Mouse (Mus musculus) neural tube, embryonic 11.5 days (tissue): Measurements from ENCODE around the gene Gnas. TPM values are rescaled to one million over a fixed set of nuclear protein-coding genes. Genes with fewer than 3 reads are reported as not detected.

Source experiments
- ATAC-seq: fragments of 200-750 bp; cut with Nextera tagmentation; 2 replicates; pipeline ENCODE4 v1.8.0; 2017; ENCODE audit warnings: moderate number of reproducible peaks, mild to moderate bottlenecking, moderate TSS enrichment, moderate library complexity; ENCODE audit not compliant: insufficient read depth, low FRiP score, low TSS enrichment
- DNase-seq: peaks from one replicate; pipeline ENCODE4 v3.0.0-alpha.2; 2015; ENCODE audit warnings: low spot score
- H3K27ac ChIP-seq: fragments of 300-500 bp; sonication (generic); 2 replicates; pipeline ENCODE4 v1.5.1; 2014; ENCODE audit warnings: low read depth, mild to moderate bottlenecking, low read length
- H3K27me3 ChIP-seq: fragments of 300-500 bp; sonication (generic); 2 replicates; pipeline ENCODE4 v1.6.1; 2014; ENCODE audit warnings: mild to moderate bottlenecking, low read length, mixed read lengths; ENCODE audit not compliant: control insufficient read depth, insufficient read depth
- H3K36me3 ChIP-seq: fragments of 300-500 bp; sonication (generic); 2 replicates; pipeline ENCODE4 v1.6.1; 2014; ENCODE audit warnings: mild to moderate bottlenecking, low read length, moderate library complexity, mixed read lengths; ENCODE audit not compliant: control insufficient read depth, insufficient read depth
- H3K4me1 ChIP-seq: fragments of 300-500 bp; sonication (generic); 2 replicates; pipeline ENCODE4 v1.6.1; 2014; ENCODE audit warnings: low read length, mixed read lengths; ENCODE audit not compliant: control insufficient read depth, insufficient read depth
- H3K4me2 ChIP-seq: fragments of 300-500 bp; sonication (generic); 2 replicates; pipeline ENCODE4 v1.6.1; 2014; ENCODE audit warnings: low read depth, mild to moderate bottlenecking, moderate library complexity
- H3K4me3 ChIP-seq: fragments of 300-500 bp; sonication (generic); 2 replicates; pipeline ENCODE4 v1.5.1; 2014; ENCODE audit warnings: low read depth, low read length
- H3K9ac ChIP-seq: fragments of 300-500 bp; sonication (generic); 2 replicates; pipeline ENCODE4 v1.6.1; 2014; ENCODE audit warnings: mild to moderate bottlenecking, low read length
- H3K9me3 ChIP-seq: fragments of 300-500 bp; sonication (generic); 2 replicates; pipeline ENCODE4 v1.6.1; 2016; ENCODE audit warnings: low read length; ENCODE audit not compliant: control insufficient read depth
- WGBS: fragments of 180-500 bp; shearing (Covaris S2); extraction: QIAGEN DNeasy Blood & Tissue Kit; methylation state at CpG from one replicate; pipeline ENCODE4 v1.1.7; 2014; 5-methylcytosine and 5-hydroxymethylcytosine counted together
- microRNA counts: library from miRNA; unstranded; fragments of <30 nt; microRNA quantifications from one replicate; lab custom pipeline; 2015
- microRNA-seq: library from miRNA; unstranded; fragments of <30 nt; microRNA quantifications from one replicate; pipeline ENCODE4, GENCODE M21; 2016
- polyA plus RNA-seq: library from polyadenylated mRNA; unstranded; fragments of >200 nt; fragmentation: Nextera tagmentation; extraction: Ambion mirVana; gene quantifications from 2 replicates; pipeline ENCODE4 v1.2.1, GENCODE M21; 2014

Gene Gnas
- polyA plus RNA-seq, 1 experiment from 2014 or later = 1,351 TPM

DNA sequence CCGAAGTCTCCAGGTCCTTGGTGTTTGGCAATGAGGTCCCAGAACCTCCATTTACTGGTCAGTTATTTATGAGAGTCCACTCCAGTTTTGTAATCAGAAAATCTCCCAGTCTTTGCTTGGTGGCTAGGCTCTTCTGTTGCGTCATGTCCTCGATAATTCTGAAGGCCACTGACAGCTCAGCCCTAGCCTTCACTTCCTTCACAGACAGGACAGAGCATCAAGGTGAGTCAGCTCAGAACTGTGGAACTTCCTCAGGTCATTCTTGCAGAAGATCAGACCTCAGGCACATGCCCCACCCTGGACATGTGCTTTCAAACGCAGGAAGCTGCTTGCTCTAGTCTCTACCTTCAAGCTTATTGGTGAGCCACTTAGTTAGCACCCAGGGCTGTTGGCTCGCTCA is 109.3 kb downstream of the Gnas start:
- H3K36me3 ChIP-seq = no peaks in the 10 kb centered on the region
- H3K27ac ChIP-seq = no peak overlapping the region
- no peak overlapping the region for H3K4me2 ChIP-seq
- no peaks in the 10 kb centered on the region for H3K9me3 ChIP-seq
- no peak overlapping the region for H3K9ac ChIP-seq
- 81% methylated on average over 5 of the region's 5 CpGs for WGBS
- H3K27me3 ChIP-seq = no peaks in the 10 kb centered on the region
- H3K4me3 ChIP-seq = no peak overlapping the region
- no peak for DNase-seq
- no peak for ATAC-seq
- no peaks in the 10 kb centered on the region for H3K4me1 ChIP-seq

MicroRNAs encoded within 50 kb of the gene (microRNA counts, 519-probe panel; counts per million panel counts)
- microRNA mmu-miR-296-3p (lab: Ali Mortazavi, UCI) = 171 counts per million, percentile 57 among the panel's probes with 10 or more counts
- microRNA mmu-miR-296-5p (lab: Ali Mortazavi, UCI) = 5,029 counts per million, percentile 88 among the panel's probes with 10 or more counts
- microRNA mmu-miR-298 (lab: Ali Mortazavi, UCI) = 3,521 counts per million, percentile 70 among the panel's probes with 10 or more counts

Small RNAs within 50 kb of the gene (microRNA-seq; reads per million reads assigned to microRNA genes)
- gene Gm27591 (not detected), gene Mir296 (7,094 reads per million, percentile 93 among the genes with 10 or more reads in this experiment), gene Mir298 (6,474 reads per million, percentile 93 among the genes with 10 or more reads in this experiment)

Other genes starting within 250 kb of the Gnas start
- 8.4 and 9.8 TPM in 2 replicates for gene Stx16, start 208.0 kb upstream of the Gnas start, polyA plus RNA-seq
- 43.2 and 44.1 TPM in 2 replicates for gene Npepl1, start 174.0 kb upstream of the Gnas start, polyA plus RNA-seq
- gene Gm20721, start 62.4 kb downstream of the Gnas start, polyA plus RNA-seq = 8.1 and 9.1 TPM in 2 replicates
- gene Nelfcd, start 131.5 kb downstream of the Gnas start, polyA plus RNA-seq = 169 and 172 TPM in 2 replicates
- 97.5 and 103 TPM in 2 replicates for gene Ctsz, start 154.7 kb downstream of the Gnas start, polyA plus RNA-seq
- gene Tubb1, start 166.4 kb downstream of the Gnas start, polyA plus RNA-seq = 6.5 and 6.6 TPM in 2 replicates
- gene Atp5e, start 179.8 kb downstream of the Gnas start, polyA plus RNA-seq = 673 and 698 TPM in 2 replicates
- gene Prelid3b, start 188.8 kb downstream of the Gnas start, polyA plus RNA-seq = 121 and 131 TPM in 2 replicates